Mouse (Mus musculus) embryonic fibroblast, embryonic 13.5 days (primary cell): ENCODE results near the gene BC030867.

ENCODE experiments used
- CTCF ChIP-seq: IDR thresholded peaks from 2 replicates; pipeline ENCODE4 v1.5.1; 2011; ENCODE audit warnings: mild to moderate bottlenecking, control low read depth, low read length, moderate library complexity, borderline replicate concordance; ENCODE audit not compliant: insufficient read depth
- POLR2A ChIP-seq: IDR thresholded peaks from 2 replicates; pipeline ENCODE4 v1.6.1; 2011; ENCODE audit warnings: low read depth, mild to moderate bottlenecking, control low read depth, low read length, moderate library complexity

DNA sequence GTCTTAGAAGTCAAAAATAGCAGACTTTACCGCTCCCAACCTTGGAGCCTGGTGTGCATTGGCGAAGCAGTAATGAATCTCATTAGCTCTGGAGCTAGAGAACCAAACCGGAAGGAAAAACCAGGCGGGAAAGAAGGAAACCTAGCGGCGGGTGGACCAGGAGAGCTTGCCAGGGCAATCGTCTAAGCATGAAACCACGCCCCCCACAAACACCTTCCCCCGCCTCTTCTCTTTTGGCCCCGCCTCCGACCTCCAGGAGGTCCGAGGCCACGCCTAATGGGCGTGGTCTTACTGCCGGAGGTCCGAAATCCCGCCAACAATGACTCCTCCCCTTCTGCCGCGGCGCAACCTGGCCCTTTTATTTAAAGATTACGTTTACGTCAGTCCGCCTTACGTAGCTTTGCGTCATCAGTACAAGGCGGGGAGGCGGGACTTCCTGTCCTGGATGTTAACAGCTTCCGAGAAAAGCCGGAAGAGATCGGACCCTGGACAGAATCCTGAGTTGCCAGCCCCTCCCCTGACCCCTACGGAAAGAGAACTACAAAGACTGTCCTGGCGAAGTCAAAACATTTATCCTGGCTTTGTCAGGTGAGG is 35.9 kb downstream of the BC030867 start, which contains the start of gene Tmub2:
- TF ChIP-seq CTCF = no peak
- TF ChIP-seq POLR2A = peak; percentile 57
